ENCODE assay signal across 36 mouse cellular contexts in the genomic region with DNA sequence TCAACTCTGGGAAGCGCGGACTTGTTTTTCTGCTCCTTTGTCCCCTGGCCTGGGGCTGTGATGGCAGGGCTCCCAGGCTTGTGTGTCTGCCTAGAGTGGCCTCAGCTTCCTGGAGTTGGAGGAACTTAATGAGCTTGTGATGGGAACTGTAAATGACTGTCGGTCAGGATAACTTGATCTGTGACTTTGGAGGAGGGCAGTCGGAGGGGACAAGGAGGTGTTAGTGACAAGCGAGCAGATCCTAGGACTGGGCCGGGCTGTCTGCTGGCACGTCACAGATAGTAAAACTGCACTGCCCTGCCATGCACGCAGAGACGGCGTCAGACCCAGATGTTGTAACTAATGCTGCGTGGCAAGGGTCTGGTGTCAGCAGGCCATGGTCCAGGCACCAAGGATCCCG. TPM values are rescaled to one million over a fixed set of nuclear protein-coding genes. Genes with fewer than 3 reads are reported as not detected.
DNase-seq lines count a peak whose midpoint lies in the region; ATAC-seq lines count a peak whose summit lies in the region.
"Had no signal": no experiment of that assay in that cellular context is flagged by ENCODE, and none has a peak within 500 bp of the region (broad histone marks: within the 10 kb centered on the region; RNA-seq: fewer than 3 reads in every experiment).

No protein-coding gene starts in this region.

- 54% methylated on average over 12 of the region's 12 CpGs for WGBS in heart, embryonic 10.5 days
- WGBS in kidney, embryonic 16.5 days = 33% methylated on average over 12 of the region's 12 CpGs
- WGBS in lung, embryonic 15.5 days = 33% methylated on average over 12 of the region's 12 CpGs
- WGBS in midbrain, embryonic 16.5 days = 86% methylated on average over 12 of the region's 12 CpGs

- no peak overlapping the region for H3K4me2 ChIP-seq in kidney, embryonic 16.5 days (replicated peaks; ENCODE audit: low read depth, low read length)
- no peak overlapping the region for H3K4me2 ChIP-seq in lung, embryonic 15.5 days
- no peak overlapping the region for H3K4me2 ChIP-seq in midbrain, embryonic 16.5 days (ENCODE audit: low read length)
- H3K4me2 ChIP-seq: embryonic facial prominence, embryonic 13.5 days; forebrain, embryonic 15.5 days; limb, embryonic 15.5 days; liver, embryonic 13.5 days; midbrain, embryonic 13.5 days had no signal

- no peak overlapping the region for H3K4me3 ChIP-seq in heart, embryonic 10.5 days
- H3K4me3 ChIP-seq in kidney, embryonic 16.5 days (ENCODE audit: low read length) = no peak overlapping the region
- H3K4me3 ChIP-seq in lung, embryonic 15.5 days = no peak overlapping the region
- H3K4me3 ChIP-seq in midbrain, embryonic 16.5 days (ENCODE audit: low read depth, low read length) = no peak overlapping the region
- H3K4me3 ChIP-seq: embryonic facial prominence, embryonic 13.5 days; forebrain, embryonic 10.5 days; forebrain, embryonic 15.5 days; limb, embryonic 10.5 days; limb, embryonic 15.5 days; liver, embryonic 13.5 days; midbrain, embryonic 13.5 days had no signal

- no peak overlapping the region for H3K9ac ChIP-seq in kidney, embryonic 16.5 days (replicated peaks; ENCODE audit: low read length)
- H3K9ac ChIP-seq in lung, embryonic 15.5 days = no peak overlapping the region
- no peak overlapping the region for H3K9ac ChIP-seq in midbrain, embryonic 16.5 days (ENCODE audit: low read depth, low read length)
- H3K9ac ChIP-seq: embryonic facial prominence, embryonic 13.5 days; forebrain, embryonic 15.5 days; limb, embryonic 15.5 days; liver, embryonic 13.5 days; midbrain, embryonic 13.5 days had no signal

- peak overlapping the region; percentile 78 for H3K27ac ChIP-seq in heart, embryonic 10.5 days
- no peak overlapping the region for H3K27ac ChIP-seq in kidney, embryonic 16.5 days (ENCODE audit: low read length)
- peak overlapping the region; percentile 91 for H3K27ac ChIP-seq in lung, embryonic 15.5 days
- H3K27ac ChIP-seq in midbrain, embryonic 16.5 days (ENCODE audit: low read length) = no peak overlapping the region
- H3K27ac ChIP-seq: embryonic facial prominence, embryonic 13.5 days; forebrain, embryonic 10.5 days; forebrain, embryonic 15.5 days; limb, embryonic 10.5 days; limb, embryonic 15.5 days; liver, embryonic 13.5 days; macrophage; midbrain, embryonic 13.5 days had no signal

- H3K36me3 ChIP-seq in heart, embryonic 10.5 days = no peaks in the 10 kb centered on the region
- H3K36me3 ChIP-seq in kidney, embryonic 16.5 days (ENCODE audit: insufficient read depth, low read length) = no peaks in the 10 kb centered on the region
- H3K36me3 ChIP-seq in lung, embryonic 15.5 days = no peaks in the 10 kb centered on the region
- H3K36me3 ChIP-seq in midbrain, embryonic 16.5 days (ENCODE audit: control insufficient read depth, insufficient read depth, low read length) = no peaks in the 10 kb centered on the region
- H3K36me3 ChIP-seq: embryonic facial prominence, embryonic 13.5 days; forebrain, embryonic 10.5 days; forebrain, embryonic 15.5 days; limb, embryonic 10.5 days; limb, embryonic 15.5 days; liver, embryonic 13.5 days; midbrain, embryonic 13.5 days had no signal

- H3K9me3 ChIP-seq in heart, embryonic 10.5 days = no peaks in the 10 kb centered on the region
- no peaks in the 10 kb centered on the region for H3K9me3 ChIP-seq in kidney, embryonic 16.5 days (ENCODE audit: low read length)
- no peaks in the 10 kb centered on the region for H3K9me3 ChIP-seq in lung, embryonic 15.5 days
- H3K9me3 ChIP-seq in midbrain, embryonic 16.5 days (replicated peaks; ENCODE audit: control insufficient read depth, low read length, poor library complexity, severe bottlenecking) = no peaks in the 10 kb centered on the region; the same call in 1 of the 2 replicates
- H3K9me3 ChIP-seq: forebrain, embryonic 10.5 days; forebrain, embryonic 15.5 days; limb, embryonic 15.5 days; liver, embryonic 13.5 days; midbrain, embryonic 13.5 days had no signal

- peak; percentile 56 for ATAC-seq in kidney, embryonic 16.5 days (ENCODE audit: low FRiP score, low TSS enrichment)
- ATAC-seq in lung, embryonic 15.5 days (ENCODE audit: borderline replicate concordance, extremely low read depth, low FRiP score, low TSS enrichment) = peak; percentile 87
- no peak for ATAC-seq in midbrain, embryonic 16.5 days
- ATAC-seq: forebrain, embryonic 15.5 days; hindbrain, embryonic 16.5 days; midbrain, embryonic 13.5 days; Patski had no signal

- H3K27me3 ChIP-seq in heart, embryonic 10.5 days (ENCODE audit: insufficient read depth, poor library complexity, severe bottlenecking) = no peaks in the 10 kb centered on the region
- H3K27me3 ChIP-seq in kidney, embryonic 16.5 days (ENCODE audit: insufficient read depth, low read length) = no peaks in the 10 kb centered on the region
- no peaks in the 10 kb centered on the region for H3K27me3 ChIP-seq in lung, embryonic 15.5 days
- no peaks in the 10 kb centered on the region for H3K27me3 ChIP-seq in midbrain, embryonic 16.5 days (ENCODE audit: control insufficient read depth, insufficient read depth, low read depth, low read length)
- H3K27me3 ChIP-seq: embryonic facial prominence, embryonic 13.5 days; forebrain, embryonic 15.5 days; limb, embryonic 15.5 days; liver, embryonic 13.5 days; midbrain, embryonic 13.5 days had no signal

- no peak for DNase-seq in heart, embryonic 10.5 days (ENCODE audit: low spot score)
- no peak for DNase-seq in heart, adult 18-20 months
- no peak for DNase-seq in kidney, postnatal 25 days
- DNase-seq in lung, postnatal 14 days = peak; percentile 57
- DNase-seq in adrenal gland, adult 18-20 months (ENCODE audit: low spot score in 2 of 2) = no peak
- DNase-seq: adrenal gland, postnatal 14 days; cerebellum, adult 11 months; cerebellum, adult 9-11 months; kidney, adult 9 months; layer of hippocampus, postnatal 36 days; liver, embryonic 13.5 days; right cerebral cortex, adult 18-20 months; spleen, adult 18-20 months; thymus, postnatal 25 days had no signal

- H3K4me1 ChIP-seq in heart, embryonic 10.5 days = peaks cover 52% of the 10 kb centered on the region
- no peaks in the 10 kb centered on the region for H3K4me1 ChIP-seq in kidney, embryonic 16.5 days (ENCODE audit: insufficient read depth, low read length)
- H3K4me1 ChIP-seq in lung, embryonic 15.5 days = peaks cover 61% of the 10 kb centered on the region
- H3K4me1 ChIP-seq in midbrain, embryonic 16.5 days (ENCODE audit: control insufficient read depth, insufficient read depth, low read length) = no peaks in the 10 kb centered on the region
- H3K4me1 ChIP-seq: embryonic facial prominence, embryonic 13.5 days; forebrain, embryonic 10.5 days; forebrain, embryonic 15.5 days; limb, embryonic 15.5 days; midbrain, embryonic 13.5 days had no signal

RNA-seq across cellular contexts. Expression of gene Rbbp8nl, which starts 13.8 kb away (rescaled TPM):
- polyA plus RNA-seq in heart, embryonic 10.5 days (2016; fragmentation: Nextera tagmentation; extraction: Ambion mirVana) = 0.16 and 0.68 TPM in 2 replicates
- total RNA-seq in heart, adult 18-20 months (2021) = not detected
- polyA plus RNA-seq in kidney, embryonic 16.5 days (2015; fragmentation: Nextera tagmentation; extraction: Ambion mirVana) = 1.5 and 1.6 TPM in 2 replicates
- 2.3 and 3.1 TPM in 2 replicates for polyA plus RNA-seq in lung, embryonic 15.5 days (2015; fragmentation: Nextera tagmentation; extraction: Ambion mirVana)
- polyA plus RNA-seq in midbrain, embryonic 16.5 days (2015; fragmentation: Nextera tagmentation; extraction: Ambion mirVana) = not detected in 2 replicates
- not detected for total RNA-seq in adrenal gland, adult 18-20 months (2021)
- total RNA-seq: adrenal gland, postnatal 14 days; common myeloid progenitor, adult 5-6 weeks; gastrocnemius, adult 8-10 months; granulocyte monocyte progenitor cell, adult 5-6 weeks; heart, postnatal 25 days; layer of hippocampus, postnatal 36 days; megakaryocyte-erythroid progenitor cell, adult 5-6 weeks; MEL had no signal
- polyA plus RNA-seq: forebrain, embryonic 15.5 days; heart, embryonic 14.5 days; hindbrain, embryonic 11.5 days; hindbrain, embryonic 16.5 days; liver, embryonic 13.5 days; macrophage; midbrain, embryonic 13.5 days; neural tube, embryonic 11.5 days; Patski had no signal

RNA-seq across cellular contexts. Expression of gene Cables2, which starts 30.2 kb away (rescaled TPM):
- polyA plus RNA-seq in heart, embryonic 10.5 days (2016; fragmentation: Nextera tagmentation; extraction: Ambion mirVana) = 12.4 and 13.1 TPM in 2 replicates
- total RNA-seq in heart, adult 18-20 months (2021) = 10 to 100 TPM; 10.9 TPM
- 6.7 and 11.2 TPM in 2 replicates for polyA plus RNA-seq in kidney, embryonic 16.5 days (2015; fragmentation: Nextera tagmentation; extraction: Ambion mirVana)
- polyA plus RNA-seq in lung, embryonic 15.5 days (2015; fragmentation: Nextera tagmentation; extraction: Ambion mirVana) = 14.1 and 16.5 TPM in 2 replicates
- 24.2 and 25.6 TPM in 2 replicates for polyA plus RNA-seq in midbrain, embryonic 16.5 days (2015; fragmentation: Nextera tagmentation; extraction: Ambion mirVana)
- 10 to 100 TPM; 12.1 to 15.6 TPM for total RNA-seq in adrenal gland, adult 18-20 months (2021)

RNA-seq across cellular contexts. Expression of gene Gata5, which starts 31.0 kb away (rescaled TPM):
- 34.7 and 41.3 TPM in 2 replicates for polyA plus RNA-seq in heart, embryonic 10.5 days (2016; fragmentation: Nextera tagmentation; extraction: Ambion mirVana)
- under 1 TPM; 0.35 to 0.80 TPM for total RNA-seq in heart, adult 18-20 months (2021)
- 3.9 and 4.6 TPM in 2 replicates for polyA plus RNA-seq in kidney, embryonic 16.5 days (2015; fragmentation: Nextera tagmentation; extraction: Ambion mirVana)
- 26.2 and 27.8 TPM in 2 replicates for polyA plus RNA-seq in lung, embryonic 15.5 days (2015; fragmentation: Nextera tagmentation; extraction: Ambion mirVana)
- polyA plus RNA-seq in midbrain, embryonic 16.5 days (2015; fragmentation: Nextera tagmentation; extraction: Ambion mirVana) = not detected in 2 replicates
- total RNA-seq in adrenal gland, adult 18-20 months (2021) = under 1 TPM in 1 of 2 experiments, not detected in 1; 0.16 TPM
- total RNA-seq: common myeloid progenitor, adult 5-6 weeks; gastrocnemius, adult 8-10 months; granulocyte monocyte progenitor cell, adult 5-6 weeks; layer of hippocampus, postnatal 36 days; megakaryocyte-erythroid progenitor cell, adult 5-6 weeks; MEL had no signal
- polyA plus RNA-seq: embryonic facial prominence, embryonic 13.5 days; forebrain, embryonic 10.5 days; forebrain, embryonic 15.5 days; frontal cortex, adult 2 months; hindbrain, embryonic 11.5 days; hindbrain, embryonic 16.5 days; limb, embryonic 15.5 days; macrophage; midbrain, embryonic 13.5 days; Patski had no signal

RNA-seq across cellular contexts. Expression of gene Rps21, which starts 46.3 kb away (rescaled TPM):
- 332 and 360 TPM in 2 replicates for polyA plus RNA-seq in heart, embryonic 10.5 days (2016; fragmentation: Nextera tagmentation; extraction: Ambion mirVana)
- total RNA-seq in heart, adult 18-20 months (2021) = 100 to 1,000 TPM; 561 to 600 TPM
- 435 and 485 TPM in 2 replicates for polyA plus RNA-seq in kidney, embryonic 16.5 days (2015; fragmentation: Nextera tagmentation; extraction: Ambion mirVana)
- 477 and 524 TPM in 2 replicates for polyA plus RNA-seq in lung, embryonic 15.5 days (2015; fragmentation: Nextera tagmentation; extraction: Ambion mirVana)
- 295 and 298 TPM in 2 replicates for polyA plus RNA-seq in midbrain, embryonic 16.5 days (2015; fragmentation: Nextera tagmentation; extraction: Ambion mirVana)
- 100 to 1,000 TPM; 777 to 810 TPM for total RNA-seq in adrenal gland, adult 18-20 months (2021)

Comparison
In these comparisons a context has a peak if more than half of its experiments do, and no peak if none do; other contexts are left out.
1. H3K27ac ChIP-seq: peak in heart, embryonic 10.5 days (single experiment) and lung, embryonic 15.5 days (single experiment); none in kidney, embryonic 16.5 days (single experiment) and midbrain, embryonic 16.5 days (single experiment).